Mouse (Mus musculus) neural tube, embryonic 13.5 days (tissue): ENCODE results near the gene Col9a1. TPM values are rescaled to one million over a fixed set of nuclear protein-coding genes. Genes with fewer than 3 reads are reported as not detected.

Source experiments
- ATAC-seq: fragments of 200-750 bp; cut with Nextera tagmentation; 2 replicates; pipeline ENCODE4 v1.8.0; 2017; ENCODE audit warnings: low read depth, mild to moderate bottlenecking, moderate TSS enrichment, moderate library complexity
- H3K27ac ChIP-seq: fragments of 300-500 bp; sonication (generic); replicated peaks from 2 replicates; pipeline ENCODE4 v1.5.1; 2015; ENCODE audit warnings: moderate library complexity, mild to moderate bottlenecking, inconsistent platforms
- H3K27me3 ChIP-seq: fragments of 300-500 bp; sonication (generic); 2 replicates; pipeline ENCODE4 v1.6.1; 2015; ENCODE audit warnings: mild to moderate bottlenecking, inconsistent platforms
- H3K36me3 ChIP-seq: fragments of 300-500 bp; sonication (generic); 2 replicates; pipeline ENCODE4 v1.6.1; 2015; ENCODE audit warnings: mild to moderate bottlenecking, inconsistent platforms
- H3K4me1 ChIP-seq: fragments of 300-500 bp; sonication (generic); replicated peaks from 2 replicates; pipeline ENCODE4 v1.6.1; 2015; ENCODE audit warnings: inconsistent platforms
- H3K4me2 ChIP-seq: fragments of 300-500 bp; sonication (generic); 2 replicates; pipeline ENCODE4 v1.6.1; 2015; ENCODE audit warnings: inconsistent platforms, mild to moderate bottlenecking, moderate library complexity
- H3K4me3 ChIP-seq: fragments of 300-500 bp; sonication (generic); 2 replicates; pipeline ENCODE4 v1.5.1; 2015; ENCODE audit warnings: mild to moderate bottlenecking, inconsistent platforms
- H3K9ac ChIP-seq: fragments of 300-500 bp; sonication (generic); 2 replicates; pipeline ENCODE4 v1.6.1; 2015; ENCODE audit warnings: moderate library complexity, mild to moderate bottlenecking, inconsistent platforms
- H3K9me3 ChIP-seq: fragments of 300-500 bp; sonication (generic); 2 replicates; pipeline ENCODE4 v1.6.1; 2016; ENCODE audit warnings: inconsistent platforms
- WGBS: fragments of 180-500 bp; shearing (Covaris S2); methylation state at CpG from one replicate; pipeline ENCODE4 v1.1.7; 2015; 5-methylcytosine and 5-hydroxymethylcytosine counted together
- polyA plus RNA-seq: library from polyadenylated mRNA; unstranded; fragments of >200 nt; fragmentation: Nextera tagmentation; extraction: Ambion mirVana; gene quantifications from 2 replicates; pipeline ENCODE4 v1.2.1, GENCODE M21; 2015

The Col9a1 gene
- polyA plus RNA-seq, 1 experiment from 2014 or later: 11.9 TPM

GRCm38 (mm10) chr1:24175761-24176160 is 1.6 kb upstream of the Col9a1 start:
- Histone ChIP-seq H3K36me3 (no peaks in the 10 kb centered on the region), H3K27ac (no peak overlapping the region), H3K9ac (no peak overlapping the region), H3K4me3 (no peak overlapping the region), H3K4me1 (peaks cover 8% of the 10 kb centered on the region; the same call in 1 of the 2 replicates), H3K27me3 (no peaks in the 10 kb centered on the region), H3K4me2 (no peak overlapping the region), H3K9me3 (no peaks in the 10 kb centered on the region)
- WGBS: 83% methylated on average over 3 of the region's 3 CpGs
- ATAC-seq: no peak

GRCm38 (mm10) chr1:24179856-24180255 is 2.4 kb downstream of the Col9a1 start:
- Histone ChIP-seq H3K9me3 (no peaks in the 10 kb centered on the region), H3K9ac (no peak overlapping the region)

DNA sequence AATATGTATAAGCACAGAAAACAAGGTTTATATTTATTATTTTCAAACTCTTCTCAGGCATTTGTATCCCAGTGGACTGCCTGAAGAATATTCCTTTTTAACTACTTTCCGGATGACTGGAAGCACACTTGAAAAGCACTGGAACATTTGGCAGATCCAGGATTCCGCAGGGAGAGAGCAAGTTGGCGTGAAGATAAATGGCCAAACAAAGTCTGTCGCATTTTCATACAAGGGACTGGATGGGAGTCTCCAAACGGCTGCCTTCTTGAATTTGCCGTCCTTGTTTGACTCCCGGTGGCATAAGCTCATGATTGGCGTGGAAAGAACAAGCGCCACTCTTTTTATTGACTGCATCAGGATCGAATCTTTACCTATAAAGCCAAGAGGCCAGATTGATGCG is 7.6 kb downstream of the Col9a1 start:
- no peak overlapping the region for H3K27ac ChIP-seq
- no peaks in the 10 kb centered on the region for H3K9me3 ChIP-seq
- ATAC-seq: no peak
- no peak overlapping the region for H3K4me3 ChIP-seq
- H3K27me3 ChIP-seq: no peaks in the 10 kb centered on the region
- H3K36me3 ChIP-seq: no peaks in the 10 kb centered on the region
- no peak overlapping the region for H3K4me2 ChIP-seq
- no peak overlapping the region for H3K9ac ChIP-seq
- 72% methylated on average over 11 of the region's 11 CpGs for WGBS
- H3K4me1 ChIP-seq: no peaks in the 10 kb centered on the region

More at GRCm38 (mm10) chr1:24179856-24180255, 2.4 kb downstream of the Col9a1 start:
- no peak for ATAC-seq
- H3K27me3 ChIP-seq: no peaks in the 10 kb centered on the region
- no peak overlapping the region for H3K27ac ChIP-seq
- no peak overlapping the region for H3K4me2 ChIP-seq
- no peak overlapping the region for H3K4me3 ChIP-seq
- H3K36me3 ChIP-seq: no peaks in the 10 kb centered on the region
- no peaks in the 10 kb centered on the region for H3K4me1 ChIP-seq
- 78% methylated on average over 2 of the region's 2 CpGs for WGBS

- no peak for ATAC-seq
- Histone ChIP-seq H3K9me3 (no peaks in the 10 kb centered on the region), H3K4me1 (no peaks in the 10 kb centered on the region), H3K4me3 (no peak overlapping the region), H3K27me3 (no peaks in the 10 kb centered on the region), H3K4me2 (no peak overlapping the region), H3K27ac (no peak overlapping the region), H3K36me3 (no peaks in the 10 kb centered on the region), H3K9ac (no peak overlapping the region)
- WGBS: 87% methylated on average over 11 of the region's 11 CpGs
Measured at GRCm38 (mm10) chr1:24186964-24187363, 9.6 kb downstream of the Col9a1 start.

GRCm38 (mm10) chr1:24191668-24192067 is 14.3 kb downstream of the Col9a1 start:
- Histone ChIP-seq H3K27ac (no peak overlapping the region), H3K4me2 (no peak overlapping the region), H3K9me3 (no peaks in the 10 kb centered on the region), H3K4me1 (peaks cover 15% of the 10 kb centered on the region; the same call in 1 of the 2 replicates), H3K4me3 (no peak overlapping the region), H3K27me3 (no peaks in the 10 kb centered on the region), H3K9ac (no peak overlapping the region), H3K36me3 (no peaks in the 10 kb centered on the region)
- WGBS: 82% methylated on average over 4 of the region's 4 CpGs
- no peak for ATAC-seq

DNA sequence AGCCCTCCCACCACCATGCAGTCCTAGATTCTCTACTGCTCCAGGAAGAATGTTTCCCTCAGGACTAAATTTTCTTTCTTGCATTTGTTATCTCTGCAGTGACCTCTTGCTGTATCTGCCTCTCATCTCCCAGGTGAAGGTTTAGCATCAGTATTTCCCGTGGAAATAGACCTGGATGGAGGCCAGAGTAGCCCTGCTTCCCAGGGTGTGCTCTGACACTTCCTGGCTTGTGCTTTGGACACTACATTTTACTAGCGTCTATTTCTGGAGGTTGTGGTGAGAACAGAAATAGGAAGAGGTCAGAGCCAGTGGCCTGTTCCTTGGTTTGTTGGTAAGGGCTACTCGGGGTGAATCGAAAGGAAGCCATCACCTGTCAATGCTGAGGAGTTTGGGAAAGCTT is 16.7 kb downstream of the Col9a1 start:
- 77% methylated on average over 4 of the region's 4 CpGs for WGBS
- no peak for ATAC-seq

GRCm38 (mm10) chr1:24195070-24195840 is 17.8 kb downstream of the Col9a1 start:
- 0 out of 2 replicates have a peak overlapping the region, but pooled peaks have one; percentile 16 for H3K4me2 ChIP-seq
- WGBS: 51% methylated on average over 12 of the region's 12 CpGs
- peak overlapping the region; percentile 9; the same call in 1 of the 2 replicates for H3K27ac ChIP-seq

More for the DNA sequence above, 16.7 kb downstream of the Col9a1 start:
- Histone ChIP-seq H3K27me3 (no peaks in the 10 kb centered on the region), H3K4me1 (peaks cover 15% of the 10 kb centered on the region; the same call in 1 of the 2 replicates), H3K4me2 (no peak overlapping the region), H3K27ac (no peak overlapping the region), H3K4me3 (no peak overlapping the region), H3K36me3 (no peaks in the 10 kb centered on the region), H3K9ac (no peak overlapping the region), H3K9me3 (no peaks in the 10 kb centered on the region)

DNA sequence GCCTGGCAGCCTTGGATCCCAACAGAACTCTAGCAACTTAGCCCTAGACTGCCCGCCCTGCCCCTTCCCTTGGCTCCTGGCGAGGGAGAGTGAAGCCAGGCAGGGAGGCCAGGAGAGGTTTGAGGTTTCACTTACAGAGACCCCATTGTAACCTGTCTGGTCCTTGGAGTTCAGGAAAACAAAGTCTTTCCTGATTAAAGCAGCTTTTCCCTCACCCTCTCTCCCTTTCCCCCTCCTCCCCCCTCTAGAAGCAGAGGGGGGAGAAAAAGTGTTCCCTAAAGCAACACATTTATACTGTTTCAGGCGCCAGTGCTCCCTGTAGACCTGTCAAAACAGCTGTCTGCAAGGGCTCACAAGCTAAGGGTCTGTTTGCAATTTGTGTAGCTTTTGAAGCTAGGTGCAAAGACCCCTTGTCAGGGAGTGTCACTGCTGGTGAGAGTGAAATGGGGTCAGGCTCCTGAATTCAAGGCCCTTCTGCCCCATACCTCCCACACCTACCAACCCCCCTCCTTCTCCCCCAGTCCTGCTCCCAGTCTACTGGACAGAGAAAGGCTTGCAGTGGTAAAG is 18.6 kb downstream of the Col9a1 start:
- WGBS: 44% methylated on average over 3 of the region's 3 CpGs
- Histone ChIP-seq H3K4me1 (peaks cover 15% of the 10 kb centered on the region; the same call in 1 of the 2 replicates), H3K27me3 (no peaks in the 10 kb centered on the region), H3K36me3 (no peaks in the 10 kb centered on the region), H3K9me3 (no peaks in the 10 kb centered on the region), H3K4me2 (no peak overlapping the region), H3K4me3 (no peak overlapping the region), H3K9ac (0 out of 2 replicates have a peak overlapping the region, but pooled peaks have one; percentile 12), H3K27ac (peak overlapping the region; percentile 9; the same call in 1 of the 2 replicates)
- peak; percentile 47 for ATAC-seq

More at GRCm38 (mm10) chr1:24195070-24195840, 17.8 kb downstream of the Col9a1 start:
- H3K9ac ChIP-seq: no peak overlapping the region
- H3K9me3 ChIP-seq: no peaks in the 10 kb centered on the region
- peak overlapping the region; percentile 12; the same call in 1 of the 2 replicates for H3K4me3 ChIP-seq
- H3K27me3 ChIP-seq: no peaks in the 10 kb centered on the region
- ATAC-seq: no peak
- H3K4me1 ChIP-seq: peaks cover 15% of the 10 kb centered on the region; the same call in 1 of the 2 replicates
- H3K36me3 ChIP-seq: no peaks in the 10 kb centered on the region

DNA sequence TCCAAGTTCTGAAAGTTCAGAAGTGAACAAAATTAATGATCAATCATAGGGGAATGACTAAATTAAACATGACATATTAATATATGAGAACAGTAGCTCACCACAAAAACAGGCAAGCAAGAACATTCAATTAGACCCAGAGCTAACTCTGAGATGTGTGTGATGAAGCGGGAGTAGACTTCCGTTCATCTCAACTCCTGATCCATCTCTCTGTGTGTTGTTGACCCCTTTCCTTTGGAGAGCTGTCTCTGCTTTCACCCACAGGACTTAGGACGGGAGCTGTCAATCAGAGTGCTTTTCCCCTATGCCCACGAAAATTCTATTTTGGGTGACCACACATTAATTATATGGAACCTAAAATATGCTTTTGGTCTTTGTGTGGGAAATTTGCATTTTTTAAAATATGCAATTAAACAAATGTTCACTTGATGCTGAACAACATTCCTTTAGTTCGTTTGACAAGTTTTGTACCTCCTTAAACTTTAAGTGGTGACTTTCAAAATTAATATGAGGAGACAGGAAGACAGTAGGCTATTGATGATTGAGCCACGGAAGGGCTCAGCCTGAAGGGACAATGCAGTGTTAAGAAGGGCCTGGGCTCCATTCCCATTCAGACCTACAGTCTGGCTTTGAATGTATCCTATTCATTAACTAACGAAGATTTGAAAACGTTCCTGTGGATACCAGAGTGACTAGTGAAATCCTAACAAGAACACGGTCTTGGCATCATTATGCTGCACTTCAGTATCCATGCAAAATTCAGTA is 34.4 kb downstream of the Col9a1 start:
- no peak overlapping the region for H3K4me2 ChIP-seq
- H3K4me1 ChIP-seq: no peaks in the 10 kb centered on the region
- ATAC-seq: no peak
- no peak overlapping the region for H3K4me3 ChIP-seq
- H3K27me3 ChIP-seq: no peaks in the 10 kb centered on the region
- no peak overlapping the region for H3K27ac ChIP-seq
- H3K9ac ChIP-seq: no peak overlapping the region
- 0 out of 2 replicates have a peak, but pooled peaks cover 4% of the 10 kb centered on the region for H3K9me3 ChIP-seq
- no peaks in the 10 kb centered on the region for H3K36me3 ChIP-seq
- 74% methylated on average over 9 of the region's 9 CpGs for WGBS

DNA sequence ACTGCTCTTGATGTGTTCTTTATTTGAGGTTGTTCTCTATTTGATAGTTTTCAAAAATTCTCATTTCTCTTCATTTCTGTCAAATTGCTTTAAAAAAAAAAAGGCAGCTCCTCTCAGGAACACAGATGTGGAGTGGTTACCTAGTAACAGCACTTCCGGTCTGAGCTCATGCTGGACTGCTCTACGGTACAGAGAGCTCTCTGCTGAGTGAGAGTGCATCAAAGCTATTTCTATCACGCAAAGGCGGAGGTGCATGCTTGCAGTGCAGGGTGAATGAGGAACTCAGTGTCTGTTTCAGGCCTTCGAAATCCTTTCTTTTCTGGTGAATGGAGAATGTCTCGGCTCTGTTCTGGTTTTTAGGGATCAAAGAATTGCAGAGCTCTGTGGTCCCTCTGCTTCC is 41.6 kb downstream of the Col9a1 start:
- H3K4me2 ChIP-seq: no peak overlapping the region
- ATAC-seq: no peak
- no peak overlapping the region for H3K27ac ChIP-seq

DNA sequence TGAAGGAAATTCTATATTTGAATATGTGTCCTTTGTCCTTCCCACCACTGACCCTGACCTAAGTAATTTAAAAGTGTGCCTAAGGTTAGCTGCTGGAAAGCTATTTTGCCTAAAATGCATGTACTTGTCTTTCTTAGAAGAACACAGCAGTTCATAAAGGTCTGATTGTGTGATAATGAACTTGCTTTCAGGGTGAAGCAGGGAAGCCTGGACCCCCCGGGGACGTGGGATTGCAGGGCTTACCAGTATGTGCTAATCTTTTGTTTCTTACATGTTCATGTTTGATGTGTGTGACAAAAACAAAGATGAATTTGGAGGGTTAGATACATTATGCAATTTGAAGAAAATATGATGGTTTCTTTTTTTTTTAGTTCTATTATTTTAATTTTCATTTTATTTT is 44.8 kb downstream of the Col9a1 start:
- peaks cover 11% of the 10 kb centered on the region; the same call in 1 of the 2 replicates for H3K4me1 ChIP-seq
- no peaks in the 10 kb centered on the region for H3K27me3 ChIP-seq
- H3K4me3 ChIP-seq: no peak overlapping the region
- no peak overlapping the region for H3K9ac ChIP-seq
- H3K36me3 ChIP-seq: no peaks in the 10 kb centered on the region
- whole genome bisulfite sequencing: 68% methylated on average over 2 of the region's 2 CpGs
- H3K4me2 ChIP-seq: no peak overlapping the region
- no peaks in the 10 kb centered on the region for H3K9me3 ChIP-seq
- ATAC-seq: no peak
- H3K27ac ChIP-seq: no peak overlapping the region

More for the DNA sequence above, 41.6 kb downstream of the Col9a1 start:
- H3K9ac ChIP-seq: no peak overlapping the region
- H3K4me3 ChIP-seq: no peak overlapping the region
- no peaks in the 10 kb centered on the region for H3K36me3 ChIP-seq
- no peaks in the 10 kb centered on the region for H3K9me3 ChIP-seq
- H3K4me1 ChIP-seq: no peaks in the 10 kb centered on the region
- WGBS: 30% methylated on average over 6 of the region's 6 CpGs
- H3K27me3 ChIP-seq: no peaks in the 10 kb centered on the region
